Mouse (Mus musculus) embryonic fibroblast, embryonic 13.5 days (primary cell): ENCODE results near the gene Gm29609.

ENCODE experiments used
- CTCF ChIP-seq: IDR thresholded peaks from 2 replicates; pipeline ENCODE4 v1.5.1; 2011; ENCODE audit warnings: mild to moderate bottlenecking, control low read depth, low read length, moderate library complexity, borderline replicate concordance; ENCODE audit not compliant: insufficient read depth
- POLR2A ChIP-seq: IDR thresholded peaks from 2 replicates; pipeline ENCODE4 v1.6.1; 2011; ENCODE audit warnings: low read depth, mild to moderate bottlenecking, control low read depth, low read length, moderate library complexity

- TF ChIP-seq POLR2A = no peak
- no peak for TF ChIP-seq CTCF
Measured at GRCm38 (mm10) chr5:31195671-31196070, 16.0 kb upstream of the Gm29609 start.
